Mouse (Mus musculus): ENCODE data around the gene Pawr. TPM values are rescaled to one million over a fixed set of nuclear protein-coding genes. Genes with fewer than 3 reads are reported as not detected.

Gene Pawr
- polyA plus RNA-seq, 1 experiment: 7.3 TPM

GRCm38 (mm10) chr10:108350125-108351070 is 18.5 kb downstream of the Pawr start:
- DNase-seq (ENCODE audit: low read depth, low spot score): no peak
- 12% methylated on average over 9 of the region's 9 CpGs for WGBS

- no peak for DNase-seq (ENCODE audit: low read depth, low spot score)
- WGBS: 92% methylated on average over 10 of the region's 10 CpGs
Observed at GRCm38 (mm10) chr10:108352944-108353343, 21.0 kb downstream of the Pawr start.

GRCm38 (mm10) chr10:108354726-108355391 is 22.9 kb downstream of the Pawr start:
- no peak for DNase-seq (ENCODE audit: low read depth, low spot score)
- 61% methylated on average over 10 of the region's 10 CpGs for WGBS

GRCm38 (mm10) chr10:108355392-108355775 is 23.5 kb downstream of the Pawr start:
- 72% methylated on average over 3 of the region's 3 CpGs for WGBS
- no peak for DNase-seq (ENCODE audit: low read depth, low spot score)

GRCm38 (mm10) chr10:108356601-108357187 is 24.8 kb downstream of the Pawr start:
- DNase-seq (ENCODE audit: low read depth, low spot score): no peak
- WGBS: 95% methylated on average over 12 of the region's 12 CpGs

GRCm38 (mm10) chr10:108359974-108360373 is 28.1 kb downstream of the Pawr start:
- no peak for DNase-seq (ENCODE audit: low read depth, low spot score)
- 48% methylated on average over 16 of the region's 16 CpGs for WGBS

- WGBS: 53% methylated on average over 6 of the region's 6 CpGs
- no peak for DNase-seq (ENCODE audit: low read depth, low spot score)
Observed at GRCm38 (mm10) chr10:108360801-108361200, 28.9 kb downstream of the Pawr start.

- no peak for DNase-seq (ENCODE audit: low read depth, low spot score)
- WGBS: 43% methylated on average over 9 of the region's 9 CpGs
Observed at GRCm38 (mm10) chr10:108361419-108362155, 29.7 kb downstream of the Pawr start.

GRCm38 (mm10) chr10:108363932-108364331 is 32.0 kb downstream of the Pawr start:
- WGBS: 87% methylated on average over 9 of the region's 9 CpGs
- no peak for DNase-seq (ENCODE audit: low read depth, low spot score)

- WGBS: 95% methylated on average over 26 of the region's 26 CpGs
Observed at GRCm38 (mm10) chr10:108364946-108365719, 33.2 kb downstream of the Pawr start.

GRCm38 (mm10) chr10:108366251-108366650 is 34.3 kb downstream of the Pawr start:
- WGBS: 99% methylated on average over 5 of the region's 5 CpGs

More at GRCm38 (mm10) chr10:108364946-108365719, 33.2 kb downstream of the Pawr start:
- DNase-seq (ENCODE audit: low read depth, low spot score): no peak

GRCm38 (mm10) chr10:108368358-108368757 is 36.4 kb downstream of the Pawr start:
- no peak for DNase-seq (ENCODE audit: low read depth, low spot score)
- WGBS: 62% methylated on average over 6 of the region's 6 CpGs

More at GRCm38 (mm10) chr10:108366251-108366650, 34.3 kb downstream of the Pawr start:
- no peak for DNase-seq (ENCODE audit: low read depth, low spot score)

GRCm38 (mm10) chr10:108372258-108372657 is 40.3 kb downstream of the Pawr start:
- 71% methylated on average over 7 of the region's 7 CpGs for WGBS
- no peak for DNase-seq (ENCODE audit: low read depth, low spot score)

GRCm38 (mm10) chr10:108372858-108373257 is 40.9 kb downstream of the Pawr start:
- WGBS: 79% methylated on average over 5 of the region's 5 CpGs
- DNase-seq (ENCODE audit: low read depth, low spot score): no peak

GRCm38 (mm10) chr10:108375796-108376195 is 43.9 kb downstream of the Pawr start:
- DNase-seq (ENCODE audit: low read depth, low spot score): no peak
- 90% methylated on average over 8 of the region's 8 CpGs for WGBS

GRCm38 (mm10) chr10:108376366-108376765 is 44.4 kb downstream of the Pawr start:
- WGBS: 73% methylated on average over 4 of the region's 4 CpGs
- no peak for DNase-seq (ENCODE audit: low read depth, low spot score)

GRCm38 (mm10) chr10:108377369-108377768 is 45.4 kb downstream of the Pawr start:
- DNase-seq (ENCODE audit: low read depth, low spot score): no peak
- WGBS: 86% methylated on average over 7 of the region's 7 CpGs

- no peak for DNase-seq (ENCODE audit: low read depth, low spot score)
- WGBS: 66% methylated on average over 6 of the region's 6 CpGs
Observed at GRCm38 (mm10) chr10:108378062-108378461, 46.1 kb downstream of the Pawr start.

GRCm38 (mm10) chr10:108378479-108378878 is 46.6 kb downstream of the Pawr start:
- 82% methylated on average over 5 of the region's 5 CpGs for WGBS
- no peak for DNase-seq (ENCODE audit: low read depth, low spot score)

All from large intestine, adult 2 months (tissue).